Comparison of ENCODE assay signal across 16 mouse cellular contexts in genomic region chr12:40431075-40431474, GRCm38 (mm10). TPM values are rescaled to one million over a fixed set of nuclear protein-coding genes. Genes with fewer than 3 reads are reported as not detected.
DNase-seq lines count a peak whose midpoint lies in the region; ATAC-seq and TF ChIP-seq lines count a peak whose summit lies in the region.
"Had no signal": no experiment of that assay in that cellular context is flagged by ENCODE, and none has a peak within 500 bp of the region (broad histone marks: within the 10 kb centered on the region; RNA-seq: fewer than 3 reads in every experiment).

No protein-coding gene starts in this region.

- no peak overlapping the region for H3K4me3 ChIP-seq in hindbrain, postnatal 0 days (ENCODE audit: low read length)
- no peak overlapping the region for H3K4me3 ChIP-seq in hindbrain, embryonic 12.5 days
- no peak overlapping the region for H3K4me3 ChIP-seq in midbrain, embryonic 10.5 days
- H3K4me3 ChIP-seq in midbrain, postnatal 0 days (ENCODE audit: low read depth, low read length), result no peak overlapping the region
- no peak overlapping the region for H3K4me3 ChIP-seq in forebrain, embryonic 11.5 days (ENCODE audit: low read depth, low read length)
- no peak overlapping the region for H3K4me3 ChIP-seq in limb, embryonic 10.5 days
- H3K4me3 ChIP-seq: liver, embryonic 12.5 days had no signal

- H3K4me1 ChIP-seq in hindbrain, postnatal 0 days (ENCODE audit: insufficient read depth, low read length), result no peaks in the 10 kb centered on the region; the same call in 1 of the 2 replicates
- peaks cover 9% of the 10 kb centered on the region for H3K4me1 ChIP-seq in hindbrain, embryonic 12.5 days
- peaks cover 30% of the 10 kb centered on the region for H3K4me1 ChIP-seq in midbrain, embryonic 10.5 days
- no peaks in the 10 kb centered on the region for H3K4me1 ChIP-seq in midbrain, postnatal 0 days (ENCODE audit: insufficient read depth, low read length)
- 0 out of 2 replicates have a peak, but pooled peaks cover 3% of the 10 kb centered on the region for H3K4me1 ChIP-seq in forebrain, embryonic 11.5 days (replicated peaks; ENCODE audit: control insufficient read depth, insufficient read depth, low read length)
- peaks cover 20% of the 10 kb centered on the region for H3K4me1 ChIP-seq in limb, embryonic 10.5 days

- H3K4me2 ChIP-seq in hindbrain, postnatal 0 days (ENCODE audit: low read depth, low read length), result no peak overlapping the region
- H3K4me2 ChIP-seq in hindbrain, embryonic 12.5 days (replicated peaks), result no peak overlapping the region
- no peak overlapping the region for H3K4me2 ChIP-seq in midbrain, postnatal 0 days (ENCODE audit: low read depth, low read length, poor library complexity, severe bottlenecking)
- H3K4me2 ChIP-seq in forebrain, embryonic 11.5 days (ENCODE audit: low read depth, low read length, severe bottlenecking), result no peak overlapping the region
- H3K4me2 ChIP-seq: liver, embryonic 12.5 days had no signal

- no peaks in the 10 kb centered on the region for H3K36me3 ChIP-seq in hindbrain, postnatal 0 days (ENCODE audit: insufficient read depth, low read length)
- no peaks in the 10 kb centered on the region for H3K36me3 ChIP-seq in hindbrain, embryonic 12.5 days
- H3K36me3 ChIP-seq in midbrain, embryonic 10.5 days, result no peaks in the 10 kb centered on the region
- H3K36me3 ChIP-seq in midbrain, postnatal 0 days (ENCODE audit: insufficient read depth, low read length), result no peaks in the 10 kb centered on the region
- no peaks in the 10 kb centered on the region for H3K36me3 ChIP-seq in forebrain, embryonic 11.5 days (ENCODE audit: control insufficient read depth, insufficient read depth, low read length)
- H3K36me3 ChIP-seq in limb, embryonic 10.5 days, result no peaks in the 10 kb centered on the region
- H3K36me3 ChIP-seq: liver, embryonic 12.5 days had no signal

- TF ChIP-seq CTCF in hindbrain, postnatal 0 days (IDR thresholded peaks at IDR 0.05; ENCODE audit: low read depth), result no peak
- no peak for TF ChIP-seq CTCF in midbrain, postnatal 0 days (IDR thresholded peaks at IDR 0.05)

- peak; percentile 4 for DNase-seq in hindbrain, postnatal 0 days (ENCODE audit: low spot score)
- DNase-seq in midbrain, embryonic 10.5 days (ENCODE audit: low spot score), result no peak
- no peak for DNase-seq in midbrain, postnatal 0 days (ENCODE audit: low spot score)
- no peak for DNase-seq in forebrain, embryonic 11.5 days (ENCODE audit: low spot score)
- DNase-seq in limb, embryonic 10.5 days (ENCODE audit: low spot score), result no peak
- DNase-seq in lung, adult 18-20 months, result no peak
- DNase-seq in heart, postnatal 10 days, result no peak
- DNase-seq: cerebellum, adult 9-10 months; gastrocnemius, postnatal 25 days; heart, postnatal 14 days; kidney, postnatal 10 days; layer of hippocampus, adult 9-11 months; right cerebral cortex, postnatal 4 days; thymus, postnatal 36 days had no signal

- WGBS in hindbrain, postnatal 0 days, result 41% methylated on average over 5 of the region's 5 CpGs
- WGBS in hindbrain, embryonic 12.5 days, result 47% methylated on average over 5 of the region's 5 CpGs
- WGBS in midbrain, embryonic 10.5 days, result 50% methylated on average over 5 of the region's 5 CpGs
- 55% methylated on average over 5 of the region's 5 CpGs for WGBS in midbrain, postnatal 0 days
- 53% methylated on average over 5 of the region's 5 CpGs for WGBS in forebrain, embryonic 11.5 days
- 71% methylated on average over 5 of the region's 5 CpGs for WGBS in limb, embryonic 10.5 days

- intact Hi-C loops in heart, postnatal 10 days (cut with DNase I), result no loop called here

- H3K9me3 ChIP-seq in hindbrain, postnatal 0 days (ENCODE audit: low read length), result no peaks in the 10 kb centered on the region
- no peaks in the 10 kb centered on the region for H3K9me3 ChIP-seq in hindbrain, embryonic 12.5 days (replicated peaks)
- no peaks in the 10 kb centered on the region for H3K9me3 ChIP-seq in midbrain, embryonic 10.5 days (replicated peaks)
- no peaks in the 10 kb centered on the region for H3K9me3 ChIP-seq in midbrain, postnatal 0 days (ENCODE audit: low read length)
- H3K9me3 ChIP-seq in forebrain, embryonic 11.5 days (ENCODE audit: control insufficient read depth, low read length), result no peaks in the 10 kb centered on the region
- H3K9me3 ChIP-seq in limb, embryonic 10.5 days (replicated peaks), result no peaks in the 10 kb centered on the region
- H3K9me3 ChIP-seq: liver, embryonic 12.5 days had no signal

- H3K27me3 ChIP-seq in hindbrain, postnatal 0 days (ENCODE audit: insufficient read depth, low read length), result no peaks in the 10 kb centered on the region
- H3K27me3 ChIP-seq in hindbrain, embryonic 12.5 days, result no peaks in the 10 kb centered on the region
- no peaks in the 10 kb centered on the region for H3K27me3 ChIP-seq in midbrain, embryonic 10.5 days (ENCODE audit: low read depth, poor library complexity, severe bottlenecking)
- H3K27me3 ChIP-seq in midbrain, postnatal 0 days (ENCODE audit: insufficient read depth, low read length), result no peaks in the 10 kb centered on the region
- H3K27me3 ChIP-seq in forebrain, embryonic 11.5 days (ENCODE audit: control insufficient read depth, insufficient read depth, low read length), result no peaks in the 10 kb centered on the region
- H3K27me3 ChIP-seq in limb, embryonic 10.5 days (ENCODE audit: low read depth, poor library complexity, severe bottlenecking), result no peaks in the 10 kb centered on the region
- H3K27me3 ChIP-seq: liver, embryonic 12.5 days had no signal

- H3K27ac ChIP-seq in hindbrain, postnatal 0 days, result peak overlapping the region; percentile 3; the same call in 1 of the 2 replicates
- no peak overlapping the region for H3K27ac ChIP-seq in hindbrain, embryonic 12.5 days
- peak overlapping the region; percentile 73 for H3K27ac ChIP-seq in midbrain, embryonic 10.5 days (replicated peaks)
- H3K27ac ChIP-seq in midbrain, postnatal 0 days (ENCODE audit: low read depth, low read length), result no peak overlapping the region
- H3K27ac ChIP-seq in forebrain, embryonic 11.5 days (ENCODE audit: low read depth, low read length), result no peak overlapping the region
- H3K27ac ChIP-seq in limb, embryonic 10.5 days, result 0 out of 2 replicates have a peak overlapping the region, but pooled peaks have one; percentile 42
- H3K27ac ChIP-seq: liver, embryonic 12.5 days had no signal

- peak; percentile 29; the same call in 1 of the 2 replicates for ATAC-seq in hindbrain, postnatal 0 days
- ATAC-seq in hindbrain, embryonic 12.5 days (ENCODE audit: low FRiP score), result no peak
- no peak for ATAC-seq in midbrain, postnatal 0 days (ENCODE audit: low FRiP score)
- ATAC-seq in forebrain, embryonic 11.5 days (replicated peaks; ENCODE audit: low FRiP score), result peak; percentile 33; the same call in 1 of the 2 replicates
- ATAC-seq: liver, embryonic 12.5 days had no signal

- no peak overlapping the region for H3K9ac ChIP-seq in hindbrain, postnatal 0 days (replicated peaks; ENCODE audit: low read length)
- no peak overlapping the region for H3K9ac ChIP-seq in hindbrain, embryonic 12.5 days
- no peak overlapping the region for H3K9ac ChIP-seq in midbrain, postnatal 0 days (replicated peaks; ENCODE audit: low read length, poor library complexity, severe bottlenecking)
- H3K9ac ChIP-seq in forebrain, embryonic 11.5 days (ENCODE audit: low read length), result no peak overlapping the region
- H3K9ac ChIP-seq: liver, embryonic 12.5 days had no signal

RNA-seq across cellular contexts. Expression of gene Zfp277, which starts 14.6 kb away (rescaled TPM):
- 21.6 and 24.6 TPM in 2 replicates for total RNA-seq in hindbrain, postnatal 0 days (2014; rRNA removed)
- polyA plus RNA-seq in hindbrain, postnatal 0 days (2015; fragmentation: Nextera tagmentation; extraction: Ambion mirVana), result 31.1 and 32.9 TPM in 2 replicates
- polyA plus RNA-seq in hindbrain, embryonic 12.5 days (2016; fragmentation: Nextera tagmentation; extraction: Ambion mirVana), result 32.3 and 33.8 TPM in 2 replicates
- polyA plus RNA-seq in midbrain, embryonic 10.5 days (2016; fragmentation: Nextera tagmentation; extraction: Ambion mirVana), result 38.3 and 39.6 TPM in 2 replicates
- total RNA-seq in midbrain, postnatal 0 days (2014; rRNA removed), result 22.9 and 26.3 TPM in 2 replicates
- polyA plus RNA-seq in midbrain, postnatal 0 days (2015; fragmentation: Nextera tagmentation; extraction: Ambion mirVana), result 29.9 and 31.4 TPM in 2 replicates
- polyA plus RNA-seq in forebrain, embryonic 11.5 days (2014; fragmentation: Nextera tagmentation; extraction: Ambion mirVana), result 36.5 and 38.7 TPM in 2 replicates
- 37.9 and 38.9 TPM in 2 replicates for polyA plus RNA-seq in limb, embryonic 10.5 days (2016; fragmentation: Nextera tagmentation; extraction: Ambion mirVana)
- 10 to 100 TPM; 15.4 to 16.3 TPM for total RNA-seq in heart, postnatal 10 days (2021)

RNA-seq across cellular contexts. Expression of gene Dock4, which starts 14.7 kb away (rescaled TPM):
- 25.9 and 30.7 TPM in 2 replicates for total RNA-seq in hindbrain, postnatal 0 days (2014; rRNA removed)
- 16.4 and 16.7 TPM in 2 replicates for polyA plus RNA-seq in hindbrain, postnatal 0 days (2015; fragmentation: Nextera tagmentation; extraction: Ambion mirVana)
- 42.5 and 45.0 TPM in 2 replicates for polyA plus RNA-seq in hindbrain, embryonic 12.5 days (2016; fragmentation: Nextera tagmentation; extraction: Ambion mirVana)
- polyA plus RNA-seq in midbrain, embryonic 10.5 days (2016; fragmentation: Nextera tagmentation; extraction: Ambion mirVana), result 14.0 and 16.8 TPM in 2 replicates
- 28.6 and 38.7 TPM in 2 replicates for total RNA-seq in midbrain, postnatal 0 days (2014; rRNA removed)
- 12.3 and 15.5 TPM in 2 replicates for polyA plus RNA-seq in midbrain, postnatal 0 days (2015; fragmentation: Nextera tagmentation; extraction: Ambion mirVana)
- 18.7 and 19.8 TPM in 2 replicates for polyA plus RNA-seq in forebrain, embryonic 11.5 days (2014; fragmentation: Nextera tagmentation; extraction: Ambion mirVana)
- 16.9 and 18.8 TPM in 2 replicates for polyA plus RNA-seq in limb, embryonic 10.5 days (2016; fragmentation: Nextera tagmentation; extraction: Ambion mirVana)
- total RNA-seq in heart, postnatal 10 days (2021), result 10 to 100 TPM; 18.8 to 21.1 TPM

Comparison
In these comparisons a context has a peak if more than half of its experiments do, and no peak if none do; other contexts are left out.
1. ATAC-seq: peak in hindbrain, postnatal 0 days (single experiment) and forebrain, embryonic 11.5 days (single experiment); none in hindbrain, embryonic 12.5 days (single experiment) and midbrain, postnatal 0 days (single experiment).
2. H3K27ac ChIP-seq: peak in hindbrain, postnatal 0 days (single experiment), midbrain, embryonic 10.5 days (single experiment) and limb, embryonic 10.5 days (single experiment); none in hindbrain, embryonic 12.5 days (single experiment), midbrain, postnatal 0 days (single experiment) and forebrain, embryonic 11.5 days (single experiment).